Mouse (Mus musculus): ENCODE measurements around the gene Heg1.

- TF ChIP-seq CTCF (conservative IDR thresholded peaks at IDR 0.05 in 1 of 2, IDR thresholded peaks at IDR 0.05 in 1 of 2; ENCODE audit: low read depth in 2 of 2, low read length in 2 of 2) (no peak), POLR2A (IDR thresholded peaks at IDR 0.05; ENCODE audit: low read depth, low read length) (no peak), ZNF384 (IDR thresholded peaks at IDR 0.05; ENCODE audit: low read depth, low read length) (peak; percentile 8; the same call in 1 of the 2 replicates), MAZ (IDR thresholded peaks at IDR 0.05; ENCODE audit: low read depth, low read length) (no peak), JUND (conservative IDR thresholded peaks at IDR 0.05; ENCODE audit: low read depth, low read length) (no peak), HCFC1 (IDR thresholded peaks at IDR 0.05; ENCODE audit: low read depth, low read length) (no peak)
These were observed 101.0 kb downstream of the Heg1 start for GRCm38 (mm10) chr16:33785092-33785704.

Data from CH12.LX (cell line).